Mouse (Mus musculus): ENCODE measurements at regions not wholly inside any gene's neighbourhood (a gene's known extent, or its start where the extent isn't known, plus 50 kb on each side); places are given as distances from the start of the nearest gene placed in this dataset.

DNA sequence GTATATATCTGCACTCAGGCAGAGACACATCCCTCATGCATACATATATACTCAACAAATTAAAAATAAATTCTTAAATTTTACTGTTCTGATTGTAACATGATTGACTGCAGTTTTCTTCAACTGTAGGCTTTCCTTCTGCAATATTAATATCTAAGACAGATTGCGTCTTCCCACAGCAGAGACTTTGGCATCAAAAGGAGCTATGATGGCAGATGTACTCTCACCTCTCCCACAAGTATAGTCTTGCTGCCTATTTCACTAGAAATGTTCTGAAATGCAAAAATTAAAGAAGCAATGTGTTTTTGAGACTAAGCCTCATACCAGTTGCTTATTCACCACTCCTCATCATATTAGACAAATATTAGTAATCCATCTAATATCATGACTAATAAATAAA, 356.5 kb downstream of the Dnah5 start:
- DNase-seq, result no peak

- DNase-seq, result no peak
Observed at GRCm38 (mm10) chr15:28595294-28595693, 391.7 kb downstream of the Dnah5 start.

DNA sequence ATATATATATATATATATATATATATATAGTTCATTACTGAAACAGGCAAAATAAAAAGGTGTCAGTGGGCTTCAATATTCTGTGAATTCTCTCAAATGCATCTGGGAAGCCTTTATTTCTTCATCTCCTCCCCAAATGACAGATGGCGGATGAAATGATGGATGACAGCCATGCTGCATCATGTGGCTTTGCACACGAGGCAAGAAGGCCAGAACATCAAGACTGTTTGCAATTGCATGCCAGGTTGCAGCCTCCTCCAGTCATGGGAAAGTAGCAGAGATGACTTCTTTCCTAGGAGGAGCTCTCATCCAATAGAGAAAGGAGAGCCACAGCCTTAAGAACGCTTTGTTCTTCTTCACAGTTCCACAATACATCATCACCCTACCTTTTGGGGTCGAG, 392.2 kb downstream of the Dnah5 start:
- DNase-seq, result no peak

- no peak for DNase-seq
Observed at GRCm38 (mm10) chr15:28600132-28600531, 396.6 kb downstream of the Dnah5 start.

DNA sequence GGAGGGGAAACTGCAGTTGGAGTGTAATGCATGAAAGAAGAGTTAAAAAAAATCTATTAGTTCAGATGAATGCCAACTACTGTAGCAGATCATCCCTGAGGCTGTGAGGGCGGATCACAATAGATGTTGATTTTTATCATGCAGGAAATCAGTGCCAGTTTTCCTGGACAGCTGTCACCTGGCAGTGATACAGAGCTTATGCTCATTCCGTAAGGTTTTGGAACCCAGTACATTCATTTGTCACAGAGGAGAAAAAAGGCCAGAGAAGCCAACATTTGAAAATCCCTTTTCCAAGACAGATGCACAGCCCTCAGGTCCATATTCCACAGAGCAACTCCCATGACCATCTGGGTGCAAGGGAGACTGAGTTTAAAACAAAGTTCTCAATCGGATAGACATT, 412.1 kb downstream of the Dnah5 start:
- DNase-seq, result peak; percentile 16 to 27

DNA sequence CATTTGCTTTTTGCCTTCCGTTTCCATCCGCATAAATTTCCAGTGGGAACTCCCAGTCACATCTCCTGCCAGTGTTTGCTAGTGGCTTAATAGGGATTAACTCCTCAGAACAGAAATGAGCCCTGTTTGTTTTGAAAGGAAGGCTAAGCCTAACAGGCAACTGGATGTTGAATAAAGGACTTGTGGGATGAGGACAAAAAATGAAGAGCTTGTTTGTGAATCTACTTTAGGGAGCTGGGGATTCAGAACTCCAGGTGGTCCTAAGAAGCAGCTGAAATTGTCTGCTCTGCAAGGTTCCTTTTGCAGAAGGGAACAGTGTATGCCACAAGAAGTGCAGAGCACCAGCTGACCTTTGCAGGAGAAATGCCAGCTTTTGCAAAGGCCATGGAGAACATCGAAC, 436.8 kb downstream of the Dnah5 start:
- DNase-seq, result no peak

DNA sequence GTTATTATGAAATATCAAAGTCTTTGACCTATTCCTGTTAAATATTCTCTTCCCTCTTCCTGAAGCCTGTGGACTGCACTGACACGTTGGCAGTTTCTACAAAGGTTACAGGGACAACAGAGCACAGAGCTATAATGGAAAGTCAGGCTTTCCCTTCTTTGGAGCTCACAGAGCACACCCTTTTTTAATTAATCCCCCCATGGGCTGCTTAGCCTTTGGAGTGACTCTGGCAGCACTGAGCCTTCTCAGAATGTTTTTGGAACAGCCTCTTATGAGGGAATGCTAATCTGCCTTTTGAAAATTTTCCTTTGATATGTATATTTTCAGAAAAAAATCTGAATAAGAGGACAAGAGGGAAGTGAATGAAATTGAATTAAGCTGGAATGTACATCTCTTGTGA, 441.6 kb downstream of the Dnah5 start:
- DNase-seq, result no peak

GRCm38 (mm10) chr15:28653996-28654395, 450.4 kb downstream of the Dnah5 start:
- no peak for DNase-seq

DNA sequence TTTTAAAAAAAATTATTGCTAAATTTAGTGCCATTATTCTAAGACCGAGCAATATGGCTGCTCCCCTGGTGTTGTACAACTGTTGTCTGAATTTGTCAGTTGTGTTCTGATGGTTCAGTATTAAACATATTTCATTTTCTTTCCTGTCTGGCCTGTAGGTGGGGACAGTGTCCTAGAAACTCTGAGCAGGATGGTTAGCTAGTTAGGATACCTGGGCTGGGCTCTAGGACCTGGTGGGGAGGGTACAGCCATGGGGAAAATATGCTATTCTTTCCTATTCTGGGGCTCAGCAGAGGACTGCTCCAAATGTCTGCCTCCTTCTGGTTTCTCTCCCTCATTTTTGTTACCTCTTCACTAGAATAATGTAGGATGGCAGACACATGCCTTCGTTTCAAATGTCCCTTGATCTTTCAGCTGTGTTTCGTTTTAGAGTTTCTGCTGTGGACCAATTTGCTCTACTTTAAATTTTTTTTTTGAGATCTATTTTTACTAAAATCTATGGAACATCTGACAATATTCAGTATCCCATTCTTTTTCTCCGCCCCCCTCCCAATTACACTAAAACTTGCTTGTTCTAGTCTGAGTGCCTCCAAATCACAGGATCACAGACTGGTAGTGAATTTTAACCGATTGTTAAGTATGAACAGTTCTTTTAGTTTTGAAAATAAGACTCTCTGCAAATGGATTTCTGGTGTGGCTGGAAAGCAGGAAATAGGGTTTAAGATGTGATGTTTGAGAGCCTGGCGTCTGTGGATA, 460.5 kb downstream of the Dnah5 start:
- DNase-seq, result peak in 1 of 2 experiments; percentile 3

All from cerebellum, adult 18-20 months (tissue).